Mouse (Mus musculus) midbrain, embryonic 14.5 days (tissue): Measurements from ENCODE around the gene Gnl3l. TPM values are rescaled to one million over a fixed set of nuclear protein-coding genes. Genes with fewer than 3 reads are reported as not detected.

Experiments
- ATAC-seq: fragments of 200-750 bp; cut with Nextera tagmentation; 2 replicates; pipeline ENCODE4 v1.8.0; 2017; ENCODE audit warnings: moderate number of reproducible peaks, moderate library complexity; ENCODE audit not compliant: low FRiP score, low TSS enrichment
- DNase-seq: peaks from one replicate; pipeline ENCODE4 v3.0.0-alpha.2; 2015
- H3K27ac ChIP-seq: fragments of 300-500 bp; sonication (generic); replicated peaks from 2 replicates; pipeline ENCODE4 v1.5.1; 2014; ENCODE audit warnings: mild to moderate bottlenecking, low read depth, low read length, moderate library complexity
- H3K27me3 ChIP-seq: fragments of 300-500 bp; sonication (generic); 2 replicates; pipeline ENCODE4 v1.6.1; 2014; ENCODE audit warnings: low read length, control low read depth, mixed read lengths; ENCODE audit not compliant: control insufficient read depth, insufficient read depth
- H3K36me3 ChIP-seq: fragments of 300-500 bp; sonication (generic); 2 replicates; pipeline ENCODE4 v1.6.1; 2014; ENCODE audit warnings: low read length, control low read depth; ENCODE audit not compliant: control insufficient read depth, insufficient read depth
- H3K4me1 ChIP-seq: fragments of 300-500 bp; sonication (generic); 2 replicates; pipeline ENCODE4 v1.6.1; 2014; ENCODE audit warnings: mild to moderate bottlenecking, antibody characterized with exemption, low read length, control low read depth; ENCODE audit not compliant: control insufficient read depth, insufficient read depth
- H3K4me2 ChIP-seq: fragments of 300-500 bp; sonication (generic); 2 replicates; pipeline ENCODE4 v1.6.1; 2014; ENCODE audit warnings: mild to moderate bottlenecking, low read length, moderate library complexity
- H3K4me3 ChIP-seq: fragments of 300-500 bp; sonication (generic); replicated peaks from 2 replicates; pipeline ENCODE4 v1.5.1; 2014; ENCODE audit warnings: low read depth, low read length
- H3K9ac ChIP-seq: fragments of 300-500 bp; sonication (generic); replicated peaks from 2 replicates; pipeline ENCODE4 v1.6.1; 2014; ENCODE audit warnings: mild to moderate bottlenecking, low read length, moderate library complexity
- H3K9me3 ChIP-seq: fragments of 300-500 bp; sonication (generic); 2 replicates; pipeline ENCODE4 v1.6.1; 2016; ENCODE audit warnings: low read length, control low read depth, mixed read lengths; ENCODE audit not compliant: control insufficient read depth
- WGBS: fragments of 180-500 bp; shearing (Covaris S2); extraction: QIAGEN DNeasy Blood & Tissue Kit; methylation state at CpG from one replicate; pipeline ENCODE4 v1.1.7; 2014; 5-methylcytosine and 5-hydroxymethylcytosine counted together
- polyA plus RNA-seq: library from polyadenylated mRNA; unstranded; fragments of >200 nt; fragmentation: Nextera tagmentation; extraction: Ambion mirVana; gene quantifications from 2 replicates; pipeline ENCODE4 v1.2.1, GENCODE M21; 2014

Gene Gnl3l
- polyA plus RNA-seq, 1 experiment from 2014 or later: 85.3 TPM

- WGBS: 22% methylated on average over 48 of the region's 56 CpGs
- Histone ChIP-seq H3K9me3 (no peaks in the 10 kb centered on the region), H3K4me3 (peak overlapping the region; percentile 65), H3K9ac (peak overlapping the region; percentile 80), H3K27me3 (no peaks in the 10 kb centered on the region), H3K36me3 (no peaks in the 10 kb centered on the region), H3K27ac (peak overlapping the region; percentile 90), H3K4me1 (peaks cover 9% of the 10 kb centered on the region), H3K4me2 (peak overlapping the region; percentile 66)
- ATAC-seq: peak; percentile 51
- DNase-seq: peak; percentile 59
Measured at GRCm38 (mm10) chrX:151047431-151048058, 30.4 kb upstream of the Gnl3l start.

- peak overlapping the region; percentile 90 for H3K27ac ChIP-seq
- peak; percentile 91 for ATAC-seq
- 26% methylated on average over 58 of the region's 62 CpGs for WGBS
- peak overlapping the region; percentile 80 for H3K9ac ChIP-seq
- H3K27me3 ChIP-seq: no peaks in the 10 kb centered on the region
- no peaks in the 10 kb centered on the region for H3K36me3 ChIP-seq
- peak overlapping the region; percentile 66 for H3K4me2 ChIP-seq
- peak overlapping the region; percentile 65 for H3K4me3 ChIP-seq
- no peaks in the 10 kb centered on the region for H3K9me3 ChIP-seq
- DNase-seq: peak; percentile 90
- peaks cover 9% of the 10 kb centered on the region for H3K4me1 ChIP-seq
Measured at GRCm38 (mm10) chrX:151046777-151047430, 29.8 kb upstream of the Gnl3l start.

DNA sequence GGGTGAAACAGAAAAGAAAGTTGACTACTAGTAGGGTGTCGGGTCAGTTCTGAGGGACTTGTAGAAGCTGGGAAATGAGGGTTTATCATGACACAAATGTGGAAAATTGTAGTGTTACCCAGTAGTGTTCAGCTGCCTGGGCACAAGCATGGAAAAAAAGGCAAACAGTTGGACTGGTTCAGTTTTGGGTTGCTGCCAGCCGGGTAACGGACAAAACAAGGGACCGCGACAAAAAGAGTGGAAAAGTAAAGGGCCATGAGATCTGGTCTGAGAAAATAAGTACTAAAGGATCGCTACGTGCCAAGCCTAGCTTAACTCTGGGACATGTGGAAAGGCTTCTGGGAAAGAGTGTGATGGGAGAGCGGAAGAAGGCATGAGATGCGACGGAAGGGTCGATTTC, 29.2 kb upstream of the Gnl3l start:
- Histone ChIP-seq H3K4me3 (peak overlapping the region; percentile 65), H3K36me3 (no peaks in the 10 kb centered on the region), H3K9me3 (no peaks in the 10 kb centered on the region), H3K27ac (peak overlapping the region; percentile 90; the same call in 1 of the 2 replicates), H3K9ac (peak overlapping the region; percentile 80; the same call in 1 of the 2 replicates), H3K27me3 (no peaks in the 10 kb centered on the region), H3K4me1 (peaks cover 9% of the 10 kb centered on the region), H3K4me2 (peak overlapping the region; percentile 66)
- ATAC-seq (no peak), DNase-seq (no peak)
- 46% methylated on average over 11 of the region's 11 CpGs for WGBS

DNA sequence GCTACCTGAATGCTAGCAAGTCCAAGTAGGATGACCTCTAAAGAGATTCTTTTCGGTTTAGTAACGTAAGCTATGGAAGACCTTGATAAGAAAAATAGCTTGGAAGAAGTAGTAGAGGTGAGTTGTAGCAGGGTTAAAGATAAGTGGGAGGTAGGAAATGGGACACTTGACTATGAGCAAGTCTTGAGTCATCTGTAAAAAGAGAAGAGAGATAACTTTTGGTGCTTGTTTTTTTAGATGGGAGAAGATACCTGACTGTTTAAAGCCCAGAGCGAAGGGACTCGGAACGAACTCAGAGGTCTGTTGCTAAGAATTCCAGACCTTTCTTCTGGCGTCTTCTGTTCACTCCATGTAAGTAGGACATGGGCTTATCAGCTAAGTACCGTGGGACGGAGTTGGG, 28.7 kb upstream of the Gnl3l start, which contains the start of gene Fgd1:
TSS of gene Fgd1 (plus strand) at position 301 of the 400 bp plus-strand sequence.
- Histone ChIP-seq H3K4me3 (peak within 1 kb of the TSS; percentile 65), H3K4me1 (peaks cover 9% of the 10 kb centered on the region), H3K36me3 (no peaks in the 10 kb centered on the region), H3K9ac (peak within 1 kb of the TSS; percentile 80), H3K4me2 (peak within 1 kb of the TSS; percentile 66), H3K9me3 (no peaks in the 10 kb centered on the region), H3K27ac (peak within 1 kb of the TSS; percentile 90), H3K27me3 (no peaks in the 10 kb centered on the region)
- 95% methylated on average over 8 of the region's 8 CpGs for WGBS
- no peak for DNase-seq
- no peak for ATAC-seq

DNA sequence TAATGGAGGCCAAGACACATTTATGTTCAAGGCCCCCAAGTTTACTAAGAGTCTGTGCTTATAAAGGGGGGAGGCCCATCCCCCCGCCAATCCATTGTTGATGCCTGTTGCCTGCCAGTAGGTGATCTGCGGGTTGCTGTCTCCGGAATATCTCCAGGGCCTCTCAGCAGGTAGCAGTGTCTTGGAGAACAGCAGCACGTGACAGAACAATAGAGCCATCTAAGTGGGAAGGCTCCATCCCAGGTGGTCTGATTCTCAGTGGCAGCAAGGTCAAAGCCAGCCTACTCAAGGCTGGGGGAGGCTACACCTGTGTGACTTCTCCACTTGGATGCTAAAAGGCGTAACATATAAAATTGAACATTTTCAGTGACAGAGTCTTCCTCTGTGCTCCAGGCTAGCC, 24.1 kb upstream of the Gnl3l start:
- Histone ChIP-seq H3K4me2 (no peak overlapping the region), H3K36me3 (no peaks in the 10 kb centered on the region), H3K27ac (no peak overlapping the region), H3K9ac (no peak overlapping the region), H3K27me3 (no peaks in the 10 kb centered on the region), H3K4me1 (no peaks in the 10 kb centered on the region), H3K4me3 (no peak overlapping the region), H3K9me3 (no peaks in the 10 kb centered on the region)
- ATAC-seq (no peak), DNase-seq (no peak)
- 47% methylated on average over 5 of the region's 5 CpGs for WGBS

- Histone ChIP-seq H3K4me1 (no peaks in the 10 kb centered on the region), H3K9me3 (no peaks in the 10 kb centered on the region), H3K4me3 (no peak overlapping the region), H3K4me2 (no peak overlapping the region), H3K27me3 (no peaks in the 10 kb centered on the region), H3K27ac (no peak overlapping the region), H3K36me3 (no peaks in the 10 kb centered on the region), H3K9ac (no peak overlapping the region)
- WGBS: 82% methylated on average over 3 of the region's 3 CpGs
- no peak for ATAC-seq
- DNase-seq: no peak
Measured at GRCm38 (mm10) chrX:151031400-151031799, 14.3 kb upstream of the Gnl3l start.

- Histone ChIP-seq H3K9ac (0 out of 2 replicates have a peak overlapping the region, but pooled peaks have one; percentile 26), H3K4me2 (peak overlapping the region; percentile 57), H3K4me1 (no peaks in the 10 kb centered on the region), H3K27ac (no peak overlapping the region), H3K36me3 (0 out of 2 replicates have a peak, but pooled peaks cover 6% of the 10 kb centered on the region), H3K9me3 (no peaks in the 10 kb centered on the region), H3K27me3 (no peaks in the 10 kb centered on the region), H3K4me3 (peak overlapping the region; percentile 44; the same call in 1 of the 2 replicates)
- ATAC-seq (no peak), DNase-seq (peak; percentile 2)
- 63% methylated on average over 3 of the region's 3 CpGs for WGBS
Measured at GRCm38 (mm10) chrX:151018798-151019197, 1.7 kb upstream of the Gnl3l start.

- WGBS: 16% methylated on average over 3 of the region's 3 CpGs
- no peaks in the 10 kb centered on the region for H3K27me3 ChIP-seq
- H3K9me3 ChIP-seq: no peaks in the 10 kb centered on the region
- peak overlapping the region; percentile 44 for H3K4me3 ChIP-seq
- peak overlapping the region; percentile 57 for H3K4me2 ChIP-seq
- 0 out of 2 replicates have a peak, but pooled peaks cover 10% of the 10 kb centered on the region for H3K36me3 ChIP-seq
- DNase-seq: peak; percentile 49
- peak overlapping the region; percentile 49; the same call in 1 of the 2 replicates for H3K9ac ChIP-seq
- no peak for ATAC-seq
- H3K4me1 ChIP-seq: no peaks in the 10 kb centered on the region
- H3K27ac ChIP-seq: peak overlapping the region; percentile 88
Measured at GRCm38 (mm10) chrX:151017897-151018296, 775 bp upstream of the Gnl3l start.
